Mouse (Mus musculus) midbrain, postnatal 0 days (tissue): Measurements from ENCODE around the gene Tnn. TPM values are rescaled to one million over a fixed set of nuclear protein-coding genes. Genes with fewer than 3 reads are reported as not detected.

ENCODE experiments used
- ATAC-seq: fragments of 200-750 bp; cut with Nextera tagmentation; 2 replicates; pipeline ENCODE4 v1.8.0; 2017; ENCODE audit warnings: moderate number of reproducible peaks, mild to moderate bottlenecking, moderate TSS enrichment, moderate library complexity; ENCODE audit not compliant: low FRiP score
- DNase-seq: peaks from one replicate; pipeline ENCODE4 v3.0.0-alpha.2; 2015; ENCODE audit warnings: low spot score
- H3K27ac ChIP-seq: fragments of 300-500 bp; sonication (generic); 2 replicates; pipeline ENCODE4 v1.5.1; 2014; ENCODE audit warnings: low read depth, mild to moderate bottlenecking, low read length, mixed read lengths
- H3K27me3 ChIP-seq: fragments of 300-500 bp; sonication (generic); 2 replicates; pipeline ENCODE4 v1.6.1; 2014; ENCODE audit warnings: low read length, control low read depth, mixed read lengths; ENCODE audit not compliant: insufficient read depth
- H3K36me3 ChIP-seq: fragments of 300-500 bp; sonication (generic); 2 replicates; pipeline ENCODE4 v1.6.1; 2014; ENCODE audit warnings: low read length, control low read depth, mixed read lengths; ENCODE audit not compliant: insufficient read depth
- H3K4me1 ChIP-seq: fragments of 300-500 bp; sonication (generic); 2 replicates; pipeline ENCODE4 v1.6.1; 2014; ENCODE audit warnings: mild to moderate bottlenecking, control low read depth, antibody characterized with exemption, low read length, mixed read lengths; ENCODE audit not compliant: insufficient read depth
- H3K4me2 ChIP-seq: fragments of 300-500 bp; sonication (generic); 2 replicates; pipeline ENCODE4 v1.6.1; 2014; ENCODE audit warnings: low read depth, mild to moderate bottlenecking, low read length, mixed read lengths; ENCODE audit not compliant: poor library complexity, severe bottlenecking
- H3K4me3 ChIP-seq: fragments of 300-500 bp; sonication (generic); 2 replicates; pipeline ENCODE4 v1.5.1; 2014; ENCODE audit warnings: low read depth, mild to moderate bottlenecking, low read length, moderate library complexity
- H3K9ac ChIP-seq: fragments of 300-500 bp; sonication (generic); replicated peaks from 2 replicates; pipeline ENCODE4 v1.6.1; 2014; ENCODE audit warnings: mild to moderate bottlenecking, low read length, moderate library complexity, mixed read lengths; ENCODE audit not compliant: poor library complexity, severe bottlenecking
- H3K9me3 ChIP-seq: fragments of 300-500 bp; sonication (generic); 2 replicates; pipeline ENCODE4 v1.6.1; 2016; ENCODE audit warnings: low read length, control low read depth
- CTCF ChIP-seq: IDR thresholded peaks from 2 replicates; pipeline ENCODE4 v1.5.1; 2016; ENCODE audit warnings: antibody characterized with exemption, mild to moderate bottlenecking
- WGBS: fragments of 180-500 bp; shearing (Covaris S2); extraction: QIAGEN DNeasy Blood & Tissue Kit; methylation state at CpG from one replicate; pipeline ENCODE4 v1.1.7; 2014; 5-methylcytosine and 5-hydroxymethylcytosine counted together
- polyA plus RNA-seq: library from polyadenylated mRNA; unstranded; fragments of >200 nt; fragmentation: Nextera tagmentation; extraction: Ambion mirVana; gene quantifications from 2 replicates; pipeline ENCODE4 v1.2.1, GENCODE M21; 2015
- total RNA-seq: library from RNA; depleted of rRNA; stranded (reverse); fragments of >200 nt; gene quantifications from 2 replicates; pipeline ENCODE4 v1.2.3, GENCODE M21; 2014

Gene Tnn
- total and polyA plus RNA-seq, 2 experiments from 2014 or later: 0.11 TPM; not detected in 1

- no peak for TF ChIP-seq CTCF
- WGBS: 85% methylated on average over 5 of the region's 5 CpGs
- DNase-seq (no peak), ATAC-seq (no peak)
- H3K27me3 ChIP-seq: no peaks in the 10 kb centered on the region
- H3K27ac ChIP-seq: no peak overlapping the region
- H3K4me1 ChIP-seq: no peaks in the 10 kb centered on the region
- H3K9me3 ChIP-seq: no peaks in the 10 kb centered on the region
- H3K36me3 ChIP-seq: no peaks in the 10 kb centered on the region
- no peak overlapping the region for H3K4me2 ChIP-seq
- H3K4me3 ChIP-seq: no peak overlapping the region
- H3K9ac ChIP-seq: no peak overlapping the region
These were observed 104.1 kb downstream of the Tnn start for GRCm38 (mm10) chr1:160049131-160049880.

GRCm38 (mm10) chr1:160047481-160047931, 105.9 kb downstream of the Tnn start:
- Histone ChIP-seq H3K27ac (no peak overlapping the region), H3K9me3 (no peaks in the 10 kb centered on the region), H3K4me3 (no peak overlapping the region), H3K36me3 (no peaks in the 10 kb centered on the region), H3K4me1 (no peaks in the 10 kb centered on the region), H3K4me2 (no peak overlapping the region), H3K27me3 (no peaks in the 10 kb centered on the region), H3K9ac (no peak overlapping the region)
- 92% methylated on average over 7 of the region's 7 CpGs for WGBS
- ATAC-seq: no peak
- TF ChIP-seq CTCF: no peak
- DNase-seq: no peak

- no peaks in the 10 kb centered on the region for H3K4me1 ChIP-seq
- DNase-seq: no peak
These were observed 106.6 kb downstream of the Tnn start for GRCm38 (mm10) chr1:160046786-160047185.

GRCm38 (mm10) chr1:160045971-160046370, 107.4 kb downstream of the Tnn start:
- ATAC-seq: no peak
- Histone ChIP-seq H3K4me2 (no peak overlapping the region), H3K9ac (no peak overlapping the region), H3K4me3 (no peak overlapping the region), H3K27ac (no peak overlapping the region), H3K27me3 (no peaks in the 10 kb centered on the region), H3K4me1 (no peaks in the 10 kb centered on the region), H3K9me3 (no peaks in the 10 kb centered on the region), H3K36me3 (no peaks in the 10 kb centered on the region)
- no peak for TF ChIP-seq CTCF
- no peak for DNase-seq
- WGBS: 87% methylated on average over 5 of the region's 5 CpGs

More at GRCm38 (mm10) chr1:160046786-160047185, 106.6 kb downstream of the Tnn start:
- Histone ChIP-seq H3K9ac (no peak overlapping the region), H3K9me3 (no peaks in the 10 kb centered on the region), H3K27ac (no peak overlapping the region), H3K36me3 (no peaks in the 10 kb centered on the region), H3K27me3 (no peaks in the 10 kb centered on the region), H3K4me2 (no peak overlapping the region), H3K4me3 (no peak overlapping the region)
- ATAC-seq: no peak
- 90% methylated on average over 4 of the region's 4 CpGs for WGBS
- TF ChIP-seq CTCF: no peak

- Histone ChIP-seq H3K9ac (no peak overlapping the region), H3K27ac (no peak overlapping the region), H3K4me3 (peak overlapping the region; percentile 34), H3K9me3 (no peaks in the 10 kb centered on the region), H3K36me3 (no peaks in the 10 kb centered on the region), H3K27me3 (no peaks in the 10 kb centered on the region), H3K4me2 (peak overlapping the region; percentile 58; the same call in 1 of the 2 replicates), H3K4me1 (no peaks in the 10 kb centered on the region)
- 75% methylated on average over 3 of the region's 3 CpGs for WGBS
- no peak for TF ChIP-seq CTCF
- DNase-seq (no peak), ATAC-seq (no peak)
These were observed 108.2 kb downstream of the Tnn start for GRCm38 (mm10) chr1:160045056-160045715.
